Mouse (Mus musculus): Measurements from ENCODE around the gene Stx4a. TPM values are rescaled to one million over a fixed set of nuclear protein-coding genes. Genes with fewer than 3 reads are reported as not detected.
"Not testable (repeated sequence)": the region's sequence is repeated elsewhere in the genome, so short reads cannot be mapped to it uniquely, and the experiment has no call there.

Stx4a gene
- polyA plus RNA-seq, 1 experiment from 2014 or later = 44.6 TPM

DNA sequence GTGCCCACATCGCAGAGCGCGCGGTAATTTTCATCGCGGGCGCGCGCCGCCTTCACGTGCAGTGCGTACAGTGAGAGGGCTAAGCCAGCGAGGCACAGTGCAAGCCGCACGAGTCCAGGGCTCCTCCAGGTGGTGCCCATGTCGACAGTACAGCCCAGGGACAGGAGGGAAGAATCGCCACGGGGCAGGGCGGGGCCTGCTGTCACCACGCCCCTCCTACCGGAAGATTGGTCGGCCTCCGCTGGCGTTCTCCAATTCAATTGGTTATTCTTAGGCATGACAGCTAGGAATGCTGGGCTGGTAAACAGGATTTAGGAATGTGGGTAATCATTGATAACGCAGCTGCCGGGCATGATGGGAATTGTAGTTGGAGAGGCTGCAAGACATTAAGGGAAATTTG, 71.3 kb downstream of the Stx4a start, which contains the start of the genes Gm21974 and Vkorc1:
Gene Gm21974 (minus strand): TSS at position 13 of the 400 bp plus-strand sequence.
Gene Vkorc1 (minus strand): TSS at position 176 of the 400 bp plus-strand sequence.
- H3K9ac ChIP-seq (replicated peaks; ENCODE audit: low read length) = peak within 1 kb of the TSS; percentile 81
- H3K4me1 ChIP-seq (ENCODE audit: insufficient read depth, low read length) = peaks cover 11% of the 10 kb centered on the region
- peak within 1 kb of the TSS; percentile 85 for H3K4me2 ChIP-seq (replicated peaks; ENCODE audit: low read depth, low read length)
- under 1% methylated on average over 26 of the region's 26 CpGs for WGBS
- no peaks in the 10 kb centered on the region for H3K27me3 ChIP-seq (ENCODE audit: insufficient read depth, low read length)
- no peaks in the 10 kb centered on the region for H3K9me3 ChIP-seq (ENCODE audit: low read length)
- peak; percentile 99 for ATAC-seq (ENCODE audit: low FRiP score, low TSS enrichment)
- H3K4me3 ChIP-seq (ENCODE audit: low read length) = peak within 1 kb of the TSS; percentile 76
- H3K27ac ChIP-seq (ENCODE audit: low read length) = peak within 1 kb of the TSS; percentile 86
- H3K36me3 ChIP-seq (ENCODE audit: insufficient read depth, low read length) = peaks cover 4% of the 10 kb centered on the region

DNA sequence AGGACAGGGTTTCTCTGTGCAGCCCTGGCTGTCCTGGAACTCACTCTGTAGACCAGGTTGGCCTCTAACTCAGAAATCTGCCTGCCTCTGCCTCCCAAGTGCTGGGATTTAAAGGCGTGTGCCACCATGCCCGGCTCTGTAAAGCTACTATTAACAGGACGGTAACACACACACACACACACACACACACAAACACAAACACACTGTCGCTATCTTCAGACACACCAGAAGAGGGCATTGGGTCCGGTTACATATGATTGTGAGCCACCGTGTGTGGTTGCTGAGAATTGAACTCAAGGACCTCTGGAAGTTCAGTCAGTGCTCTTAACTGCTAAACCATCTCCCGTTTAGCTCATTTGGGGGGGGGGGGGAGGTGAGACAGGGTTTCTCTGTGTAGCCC, 71.8 kb downstream of the Stx4a start:
- peak; percentile 5; the same call in 1 of the 2 replicates for ATAC-seq (ENCODE audit: low FRiP score, low TSS enrichment)
- H3K4me2 ChIP-seq (replicated peaks; ENCODE audit: low read depth, low read length) = peak overlapping the region; percentile 85
- not testable (repeated sequence) for H3K9ac ChIP-seq (replicated peaks; ENCODE audit: low read length); H3K9me3 ChIP-seq (ENCODE audit: low read length); H3K36me3 ChIP-seq (ENCODE audit: insufficient read depth, low read length); H3K27ac ChIP-seq (ENCODE audit: low read length); H3K27me3 ChIP-seq (ENCODE audit: insufficient read depth, low read length)
- H3K4me3 ChIP-seq (ENCODE audit: low read length) = peak overlapping the region; percentile 76; the same call in 1 of the 2 replicates
- 72% methylated on average over 7 of the region's 7 CpGs for WGBS
- H3K4me1 ChIP-seq (ENCODE audit: insufficient read depth, low read length) = peaks cover 11% of the 10 kb centered on the region

- H3K36me3 ChIP-seq (ENCODE audit: insufficient read depth, low read length) = peaks cover 4% of the 10 kb centered on the region
- H3K4me3 ChIP-seq (ENCODE audit: low read length) = no peak overlapping the region
- no peak overlapping the region for H3K9ac ChIP-seq (replicated peaks; ENCODE audit: low read length)
- ATAC-seq (ENCODE audit: low FRiP score, low TSS enrichment) = no peak
- no peak overlapping the region for H3K27ac ChIP-seq (ENCODE audit: low read length)
- no peak overlapping the region for H3K4me2 ChIP-seq (replicated peaks; ENCODE audit: low read depth, low read length)
- no peaks in the 10 kb centered on the region for H3K9me3 ChIP-seq (ENCODE audit: low read length)
- H3K4me1 ChIP-seq (ENCODE audit: insufficient read depth, low read length) = peaks cover 11% of the 10 kb centered on the region
- 68% methylated on average over 13 of the region's 13 CpGs for WGBS
- H3K27me3 ChIP-seq (ENCODE audit: insufficient read depth, low read length) = no peaks in the 10 kb centered on the region
Measured at GRCm38 (mm10) chr7:127896384-127896783, 72.3 kb downstream of the Stx4a start.

- WGBS = 92% methylated on average over 7 of the region's 7 CpGs
- Histone ChIP-seq H3K9me3 (ENCODE audit: low read length) (no peaks in the 10 kb centered on the region), H3K4me1 (ENCODE audit: insufficient read depth, low read length) (peaks cover 11% of the 10 kb centered on the region), H3K36me3 (ENCODE audit: insufficient read depth, low read length) (peaks cover 2% of the 10 kb centered on the region), H3K27me3 (ENCODE audit: insufficient read depth, low read length) (no peaks in the 10 kb centered on the region), H3K4me2 (replicated peaks; ENCODE audit: low read depth, low read length) (no peak overlapping the region), H3K9ac (replicated peaks; ENCODE audit: low read length) (no peak overlapping the region), H3K27ac (ENCODE audit: low read length) (no peak overlapping the region), H3K4me3 (ENCODE audit: low read length) (no peak overlapping the region)
- no peak for ATAC-seq (ENCODE audit: low FRiP score, low TSS enrichment)
Measured at GRCm38 (mm10) chr7:127897542-127897941, 73.4 kb downstream of the Stx4a start.

GRCm38 (mm10) chr7:127898179-127898956, 74.3 kb downstream of the Stx4a start:
- ATAC-seq (ENCODE audit: low FRiP score, low TSS enrichment) = no peak
- WGBS = 39% methylated on average over 10 of the region's 10 CpGs
- H3K36me3 ChIP-seq (ENCODE audit: insufficient read depth, low read length) = no peaks in the 10 kb centered on the region
- no peak overlapping the region for H3K9ac ChIP-seq (replicated peaks; ENCODE audit: low read length)
- no peaks in the 10 kb centered on the region for H3K27me3 ChIP-seq (ENCODE audit: insufficient read depth, low read length)
- H3K27ac ChIP-seq (ENCODE audit: low read length) = no peak overlapping the region
- H3K4me3 ChIP-seq (ENCODE audit: low read length) = no peak overlapping the region
- H3K4me2 ChIP-seq (replicated peaks; ENCODE audit: low read depth, low read length) = no peak overlapping the region
- H3K9me3 ChIP-seq (ENCODE audit: low read length) = no peaks in the 10 kb centered on the region
- peaks cover 11% of the 10 kb centered on the region for H3K4me1 ChIP-seq (ENCODE audit: insufficient read depth, low read length)

Other genes starting within 250 kb of the Stx4a start
- 16.7 and 17.6 TPM in 2 replicates for gene Ccdc189, start 235.7 kb upstream of the Stx4a start, polyA plus RNA-seq (2015; fragmentation: Nextera tagmentation; extraction: Ambion mirVana)
- 50.6 and 51.4 TPM in 2 replicates for gene Rnf40, start 235.5 kb upstream of the Stx4a start, polyA plus RNA-seq (2015; fragmentation: Nextera tagmentation; extraction: Ambion mirVana)
- 19.8 and 22.1 TPM in 2 replicates for gene Zfp629, start 208.5 kb upstream of the Stx4a start, polyA plus RNA-seq (2015; fragmentation: Nextera tagmentation; extraction: Ambion mirVana)
- 50.5 and 54.5 TPM in 2 replicates for gene Bcl7c, start 115.4 kb upstream of the Stx4a start, polyA plus RNA-seq (2015; fragmentation: Nextera tagmentation; extraction: Ambion mirVana)
- gene Ctf1, start 111.6 kb upstream of the Stx4a start, polyA plus RNA-seq (2015; fragmentation: Nextera tagmentation; extraction: Ambion mirVana) = 14.0 and 14.7 TPM in 2 replicates
- gene Ctf2, start 92.1 kb upstream of the Stx4a start, polyA plus RNA-seq (2015; fragmentation: Nextera tagmentation; extraction: Ambion mirVana) = 0.15 and 0.32 TPM in 2 replicates
- 5.4 TPM in 2 replicates for gene Fbxl19, start 79.8 kb upstream of the Stx4a start, polyA plus RNA-seq (2015; fragmentation: Nextera tagmentation; extraction: Ambion mirVana)
- gene Orai3, start 54.5 kb upstream of the Stx4a start, polyA plus RNA-seq (2015; fragmentation: Nextera tagmentation; extraction: Ambion mirVana) = 31.2 and 34.8 TPM in 2 replicates
- gene Setd1a, start 47.6 kb upstream of the Stx4a start, polyA plus RNA-seq (2015; fragmentation: Nextera tagmentation; extraction: Ambion mirVana) = 18.9 and 19.4 TPM in 2 replicates
- not detected in 2 replicates for gene Gm49388, start 38.7 kb upstream of the Stx4a start, polyA plus RNA-seq (2015; fragmentation: Nextera tagmentation; extraction: Ambion mirVana)
- gene Hsd3b7, start 23.7 kb upstream of the Stx4a start, polyA plus RNA-seq (2015; fragmentation: Nextera tagmentation; extraction: Ambion mirVana) = 28.2 and 33.2 TPM in 2 replicates
- gene Stx1b, start 255 bp downstream of the Stx4a start, polyA plus RNA-seq (2015; fragmentation: Nextera tagmentation; extraction: Ambion mirVana) = 3.6 and 4.4 TPM in 2 replicates
- 13.0 and 15.7 TPM in 2 replicates for gene Zfp646, start 51.9 kb downstream of the Stx4a start, polyA plus RNA-seq (2015; fragmentation: Nextera tagmentation; extraction: Ambion mirVana)
- 21.0 and 25.6 TPM in 2 replicates for gene Zfp668, start 52.5 kb downstream of the Stx4a start, polyA plus RNA-seq (2015; fragmentation: Nextera tagmentation; extraction: Ambion mirVana)
- gene Prss53, start 66.7 kb downstream of the Stx4a start, polyA plus RNA-seq (2015; fragmentation: Nextera tagmentation; extraction: Ambion mirVana) = 5.9 and 6.5 TPM in 2 replicates
- not detected in 2 replicates for gene Gm21974, start 71.2 kb downstream of the Stx4a start, polyA plus RNA-seq (2015; fragmentation: Nextera tagmentation; extraction: Ambion mirVana)
- gene Vkorc1, start 71.3 kb downstream of the Stx4a start, polyA plus RNA-seq (2015; fragmentation: Nextera tagmentation; extraction: Ambion mirVana) = 163 and 168 TPM in 2 replicates
- 155 and 156 TPM in 2 replicates for gene Bckdk, start 79.8 kb downstream of the Stx4a start, polyA plus RNA-seq (2015; fragmentation: Nextera tagmentation; extraction: Ambion mirVana)
- 42.7 and 44.4 TPM in 2 replicates for gene Kat8, start 88.2 kb downstream of the Stx4a start, polyA plus RNA-seq (2015; fragmentation: Nextera tagmentation; extraction: Ambion mirVana)
- gene Prss8, start 105.8 kb downstream of the Stx4a start, polyA plus RNA-seq (2015; fragmentation: Nextera tagmentation; extraction: Ambion mirVana) = 93.2 and 98.7 TPM in 2 replicates
- 15.2 TPM in 2 replicates for gene Prss36, start 122.4 kb downstream of the Stx4a start, polyA plus RNA-seq (2015; fragmentation: Nextera tagmentation; extraction: Ambion mirVana)
- gene Fus, start 143.2 kb downstream of the Stx4a start, polyA plus RNA-seq (2015; fragmentation: Nextera tagmentation; extraction: Ambion mirVana) = 359 and 373 TPM in 2 replicates
- gene Pycard, start 169.6 kb downstream of the Stx4a start, polyA plus RNA-seq (2015; fragmentation: Nextera tagmentation; extraction: Ambion mirVana) = 60.1 and 61.8 TPM in 2 replicates
- 0.16 and 0.23 TPM in 2 replicates for gene Trim72, start 179.7 kb downstream of the Stx4a start, polyA plus RNA-seq (2015; fragmentation: Nextera tagmentation; extraction: Ambion mirVana)
- 0.80 and 1.0 TPM in 2 replicates for gene Itgam, start 238.3 kb downstream of the Stx4a start, polyA plus RNA-seq (2015; fragmentation: Nextera tagmentation; extraction: Ambion mirVana)
- not detected in 2 replicates for gene Gm49368, start 238.4 kb downstream of the Stx4a start, polyA plus RNA-seq (2015; fragmentation: Nextera tagmentation; extraction: Ambion mirVana)

Data from kidney, embryonic 16.5 days (tissue).